Comparison of ENCODE assay signal across 8 mouse cellular contexts in genomic region chr16:17147391-17147929, GRCm38 (mm10). TPM values are rescaled to one million over a fixed set of nuclear protein-coding genes. Genes with fewer than 3 reads are reported as not detected.
DNase-seq lines count a peak whose midpoint lies in the region; ATAC-seq and TF ChIP-seq lines count a peak whose summit lies in the region.

No protein-coding gene starts in this region.

- H3K27ac ChIP-seq in heart, postnatal 0 days (ENCODE audit: low read depth): no peak overlapping the region
- no peak overlapping the region for H3K27ac ChIP-seq in midbrain, embryonic 11.5 days (ENCODE audit: low read depth, low read length)
- H3K27ac ChIP-seq in stomach, embryonic 16.5 days (ENCODE audit: low read length): peak overlapping the region; percentile 15; the same call in 1 of the 2 replicates

- H3K9ac ChIP-seq in heart, postnatal 0 days (replicated peaks; ENCODE audit: low read depth, low read length): 0 out of 2 replicates have a peak overlapping the region, but pooled peaks have one; percentile 19
- H3K9ac ChIP-seq in midbrain, embryonic 11.5 days (ENCODE audit: low read length): peak overlapping the region; percentile 52
- peak overlapping the region; percentile 73 for H3K9ac ChIP-seq in stomach, embryonic 16.5 days (ENCODE audit: low read length)

- H3K27me3 ChIP-seq in heart, postnatal 0 days (ENCODE audit: control insufficient read depth, insufficient read depth, low read length): no peaks in the 10 kb centered on the region
- H3K27me3 ChIP-seq in midbrain, embryonic 11.5 days (ENCODE audit: control insufficient read depth, insufficient read depth, low read length): peaks cover 17% of the 10 kb centered on the region
- no peaks in the 10 kb centered on the region for H3K27me3 ChIP-seq in stomach, embryonic 16.5 days (ENCODE audit: control insufficient read depth, insufficient read depth, low read length)

- ATAC-seq in heart, postnatal 0 days (ENCODE audit: insufficient read depth, low read depth): no peak
- peak; percentile 43; the same call in 1 of the 2 replicates for ATAC-seq in midbrain, embryonic 11.5 days (ENCODE audit: low FRiP score)
- peak; percentile 42; the same call in 1 of the 2 replicates for ATAC-seq in stomach, embryonic 16.5 days (ENCODE audit: insufficient read depth, low FRiP score)

- DNase-seq in adrenal gland, adult (ENCODE audit: inconsistent age in 2 of 2, low spot score in 1 of 2): peak; percentile 26 to 49
- no peak for DNase-seq in adrenal gland, adult 8-10 months
- DNase-seq in spleen, postnatal 10 days (ENCODE audit: low spot score in 2 of 2): peak; percentile 26 to 30
- DNase-seq in spleen, postnatal 14 days (ENCODE audit: low spot score in 2 of 2): no peak
- no peak for DNase-seq in heart, postnatal 0 days (ENCODE audit: low spot score)
- peak; percentile 45 to 49 for DNase-seq in left cerebral cortex, postnatal 36 days (ENCODE audit: low spot score in 2 of 2)
- peak; percentile 96 for DNase-seq in midbrain, embryonic 11.5 days (ENCODE audit: low spot score, missing footprints)

- H3K4me3 ChIP-seq in heart, postnatal 0 days (ENCODE audit: low read depth, low read length): peak overlapping the region; percentile 58
- peak overlapping the region; percentile 50 for H3K4me3 ChIP-seq in midbrain, embryonic 11.5 days (ENCODE audit: low read depth, low read length)
- peak overlapping the region; percentile 70 for H3K4me3 ChIP-seq in stomach, embryonic 16.5 days (replicated peaks; ENCODE audit: low read length)

- no peaks in the 10 kb centered on the region for H3K9me3 ChIP-seq in heart, postnatal 0 days (replicated peaks; ENCODE audit: control insufficient read depth, low read length)
- no peaks in the 10 kb centered on the region for H3K9me3 ChIP-seq in midbrain, embryonic 11.5 days (ENCODE audit: control insufficient read depth, low read length)
- H3K9me3 ChIP-seq in stomach, embryonic 16.5 days (replicated peaks; ENCODE audit: control insufficient read depth, low read length): no peaks in the 10 kb centered on the region

- peaks cover 9% of the 10 kb centered on the region; the same call in 1 of the 2 replicates for H3K36me3 ChIP-seq in heart, postnatal 0 days (replicated peaks; ENCODE audit: control insufficient read depth, insufficient read depth, low read length)
- no peaks in the 10 kb centered on the region; the same call in 1 of the 2 replicates for H3K36me3 ChIP-seq in midbrain, embryonic 11.5 days (ENCODE audit: control insufficient read depth, insufficient read depth, low read length)
- peaks cover 2% of the 10 kb centered on the region for H3K36me3 ChIP-seq in stomach, embryonic 16.5 days (ENCODE audit: control insufficient read depth, insufficient read depth, low read length)

- H3K4me1 ChIP-seq in heart, postnatal 0 days (ENCODE audit: control insufficient read depth, insufficient read depth): peaks cover 14% of the 10 kb centered on the region
- peaks cover 10% of the 10 kb centered on the region for H3K4me1 ChIP-seq in midbrain, embryonic 11.5 days (ENCODE audit: control insufficient read depth, insufficient read depth, low read length)
- H3K4me1 ChIP-seq in stomach, embryonic 16.5 days (ENCODE audit: control insufficient read depth, insufficient read depth, low read length): peaks cover 13% of the 10 kb centered on the region

- no peak for TF ChIP-seq EP300 in heart, postnatal 0 days (IDR thresholded peaks at IDR 0.05; ENCODE audit: low read depth)

- under 1% methylated on average over 41 of the region's 41 CpGs for whole genome bisulfite sequencing in heart, postnatal 0 days
- under 1% methylated on average over 41 of the region's 41 CpGs for WGBS in midbrain, embryonic 11.5 days
- 1% methylated on average over 41 of the region's 41 CpGs for WGBS in stomach, embryonic 16.5 days

- H3K4me2 ChIP-seq in heart, postnatal 0 days (ENCODE audit: low read depth, low read length): peak overlapping the region; percentile 95
- H3K4me2 ChIP-seq in midbrain, embryonic 11.5 days: peak overlapping the region; percentile 96
- H3K4me2 ChIP-seq in stomach, embryonic 16.5 days (ENCODE audit: low read depth, low read length): peak overlapping the region; percentile 99

- no peak for TF ChIP-seq CTCF in heart, postnatal 0 days (IDR thresholded peaks at IDR 0.05; ENCODE audit: low read depth)

- intact Hi-C loops in left cerebral cortex, postnatal 36 days (cut with DNase I): loop anchor here (5.0 kb wide), 2 partner anchors 55 to 130 kb away; partner anchors contain the start of genes Tmem191c and Ube2l3

RNA-seq across cellular contexts. Expression of gene Ccdc116, which starts 0.4 kb away (rescaled TPM):
- under 1 TPM; 0.35 to 0.66 (median 0.47) TPM for total RNA-seq in adrenal gland, adult 8-10 months (2022)
- 0.62 TPM in 1 of 2 replicates, not detected in the other for total RNA-seq in heart, postnatal 0 days (2014; rRNA removed; ENCODE audit: low replicate concordance)
- 0.05 and 0.08 TPM in 2 replicates for polyA plus RNA-seq in heart, postnatal 0 days (2015; fragmentation: Nextera tagmentation; extraction: Ambion mirVana)
- total RNA-seq in left cerebral cortex, postnatal 36 days (2021): 1 to 10 TPM; 2.0 to 2.9 TPM
- polyA plus RNA-seq in midbrain, embryonic 11.5 days (2014; fragmentation: Nextera tagmentation; extraction: Ambion mirVana): 0.40 and 0.41 TPM in 2 replicates
- polyA plus RNA-seq in stomach, embryonic 16.5 days (2015; fragmentation: Nextera tagmentation; extraction: Ambion mirVana): 1.6 TPM in 2 replicates

RNA-seq across cellular contexts. Expression of gene Ydjc, which starts 3.0 kb away (rescaled TPM):
- total RNA-seq in adrenal gland, adult 8-10 months (2022): 10 to 100 TPM in 2 of 4 experiments, 1 to 10 TPM in 2; 7.3 to 16.8 (median 9.7) TPM
- 1.1 and 7.8 TPM in 2 replicates for total RNA-seq in heart, postnatal 0 days (2014; rRNA removed; ENCODE audit: low replicate concordance)
- polyA plus RNA-seq in heart, postnatal 0 days (2015; fragmentation: Nextera tagmentation; extraction: Ambion mirVana): 2.4 and 2.5 TPM in 2 replicates
- 10 to 100 TPM; 27.5 to 27.6 TPM for total RNA-seq in left cerebral cortex, postnatal 36 days (2021)
- polyA plus RNA-seq in midbrain, embryonic 11.5 days (2014; fragmentation: Nextera tagmentation; extraction: Ambion mirVana): 6.8 and 9.2 TPM in 2 replicates
- 15.9 and 20.2 TPM in 2 replicates for polyA plus RNA-seq in stomach, embryonic 16.5 days (2015; fragmentation: Nextera tagmentation; extraction: Ambion mirVana)

RNA-seq across cellular contexts. Expression of gene Sdf2l1, which starts 15.3 kb away (rescaled TPM):
- 10 to 100 TPM; 25.5 to 54.1 (median 34.4) TPM for total RNA-seq in adrenal gland, adult 8-10 months (2022)
- 18.4 and 22.9 TPM in 2 replicates for total RNA-seq in heart, postnatal 0 days (2014; rRNA removed; ENCODE audit: low replicate concordance)
- 12.4 and 20.5 TPM in 2 replicates for polyA plus RNA-seq in heart, postnatal 0 days (2015; fragmentation: Nextera tagmentation; extraction: Ambion mirVana)
- total RNA-seq in left cerebral cortex, postnatal 36 days (2021): 10 to 100 TPM; 19.9 to 34.7 TPM
- 59.7 and 62.9 TPM in 2 replicates for polyA plus RNA-seq in midbrain, embryonic 11.5 days (2014; fragmentation: Nextera tagmentation; extraction: Ambion mirVana)
- polyA plus RNA-seq in stomach, embryonic 16.5 days (2015; fragmentation: Nextera tagmentation; extraction: Ambion mirVana): 140 and 152 TPM in 2 replicates

RNA-seq across cellular contexts. Expression of gene 2610318N02Rik, which starts 22.5 kb away (rescaled TPM):
- total RNA-seq in adrenal gland, adult 8-10 months (2022): 1 to 10 TPM in 2 of 4 experiments, under 1 TPM in 2; 0.62 to 1.5 (median 1.1) TPM
- 2.7 and 6.0 TPM in 2 replicates for total RNA-seq in heart, postnatal 0 days (2014; rRNA removed; ENCODE audit: low replicate concordance)
- 3.8 and 5.1 TPM in 2 replicates for polyA plus RNA-seq in heart, postnatal 0 days (2015; fragmentation: Nextera tagmentation; extraction: Ambion mirVana)
- total RNA-seq in left cerebral cortex, postnatal 36 days (2021): 1 to 10 TPM; 1.4 to 2.2 TPM
- 94.9 and 108 TPM in 2 replicates for polyA plus RNA-seq in midbrain, embryonic 11.5 days (2014; fragmentation: Nextera tagmentation; extraction: Ambion mirVana)
- polyA plus RNA-seq in stomach, embryonic 16.5 days (2015; fragmentation: Nextera tagmentation; extraction: Ambion mirVana): 19.1 and 21.3 TPM in 2 replicates

RNA-seq across cellular contexts. Expression of gene Ppil2, which starts 36.4 kb away (rescaled TPM):
- total RNA-seq in adrenal gland, adult 8-10 months (2022): 100 to 1,000 TPM in 3 of 4 experiments, 10 to 100 TPM in 1; 99.4 to 120 (median 106) TPM
- 59.9 and 69.0 TPM in 2 replicates for total RNA-seq in heart, postnatal 0 days (2014; rRNA removed; ENCODE audit: low replicate concordance)
- 63.8 and 65.0 TPM in 2 replicates for polyA plus RNA-seq in heart, postnatal 0 days (2015; fragmentation: Nextera tagmentation; extraction: Ambion mirVana)
- 10 to 100 TPM; 76.3 to 92.1 TPM for total RNA-seq in left cerebral cortex, postnatal 36 days (2021)
- 142 and 147 TPM in 2 replicates for polyA plus RNA-seq in midbrain, embryonic 11.5 days (2014; fragmentation: Nextera tagmentation; extraction: Ambion mirVana)
- 123 and 135 TPM in 2 replicates for polyA plus RNA-seq in stomach, embryonic 16.5 days (2015; fragmentation: Nextera tagmentation; extraction: Ambion mirVana)

Comparison
In these comparisons a context has a peak if more than half of its experiments do, and no peak if none do; other contexts are left out.
1. DNase-seq: peak in adrenal gland, adult (2 of 2), spleen, postnatal 10 days (2 of 2), left cerebral cortex, postnatal 36 days (2 of 2) and midbrain, embryonic 11.5 days (single experiment); none in adrenal gland, adult 8-10 months (single experiment), spleen, postnatal 14 days (0 of 2) and heart, postnatal 0 days (single experiment).
2. H3K9ac ChIP-seq: peak in every context shown above with its lines; median percentile 73 in stomach, embryonic 16.5 days; 52 in midbrain, embryonic 11.5 days; 19 in heart, postnatal 0 days.
3. Peak in every context shown above with its lines, with median percentiles within 50 percentile points of each other: H3K4me2 ChIP-seq and H3K4me3 ChIP-seq.